Mouse (Mus musculus): Measurements from ENCODE around the gene Adam10. TPM values are rescaled to one million over a fixed set of nuclear protein-coding genes. Genes with fewer than 3 reads are reported as not detected.

Gene Adam10
- polyA plus RNA-seq, 1 experiment from 2014 or later = 59.1 TPM

GRCm38 (mm10) chr9:70706444-70706843 lies 27.6 kb downstream of the Adam10 start:
- no peaks in the 10 kb centered on the region for H3K27me3 ChIP-seq (ENCODE audit: control insufficient read depth, insufficient read depth, low read length)
- H3K27ac ChIP-seq (replicated peaks; ENCODE audit: low read depth, low read length) = no peak overlapping the region
- H3K36me3 ChIP-seq (ENCODE audit: control insufficient read depth, insufficient read depth, low read length) = 0 out of 2 replicates have a peak, but pooled peaks cover 3% of the 10 kb centered on the region
- no peaks in the 10 kb centered on the region for H3K4me1 ChIP-seq (ENCODE audit: control insufficient read depth, insufficient read depth, low read length)
- 100% methylated on average over 1 of the region's 1 CpGs for WGBS
- no peaks in the 10 kb centered on the region for H3K9me3 ChIP-seq (ENCODE audit: control insufficient read depth, low read length)
- H3K9ac ChIP-seq (replicated peaks; ENCODE audit: low read length) = no peak overlapping the region
- no peak overlapping the region for H3K4me2 ChIP-seq (ENCODE audit: low read length)
- no peak for ATAC-seq (ENCODE audit: low FRiP score, low TSS enrichment)
- H3K4me3 ChIP-seq (replicated peaks; ENCODE audit: low read depth, low read length) = no peak overlapping the region
- DNase-seq = no peak

GRCm38 (mm10) chr9:70729544-70729943 lies 50.7 kb downstream of the Adam10 start:
- H3K9ac ChIP-seq (replicated peaks; ENCODE audit: low read length) = no peak overlapping the region
- peak; percentile 12 for DNase-seq
- no peaks in the 10 kb centered on the region for H3K36me3 ChIP-seq (ENCODE audit: control insufficient read depth, insufficient read depth, low read length)
- no peak overlapping the region for H3K4me3 ChIP-seq (replicated peaks; ENCODE audit: low read depth, low read length)
- H3K4me1 ChIP-seq (ENCODE audit: control insufficient read depth, insufficient read depth, low read length) = 0 out of 2 replicates have a peak, but pooled peaks cover 7% of the 10 kb centered on the region
- H3K4me2 ChIP-seq (ENCODE audit: low read length) = no peak overlapping the region
- no peaks in the 10 kb centered on the region for H3K27me3 ChIP-seq (ENCODE audit: control insufficient read depth, insufficient read depth, low read length)
- no peak overlapping the region for H3K27ac ChIP-seq (replicated peaks; ENCODE audit: low read depth, low read length)
- no peaks in the 10 kb centered on the region for H3K9me3 ChIP-seq (ENCODE audit: control insufficient read depth, low read length)
- WGBS = 8% methylated on average over 2 of the region's 2 CpGs
- no peak for ATAC-seq (ENCODE audit: low FRiP score, low TSS enrichment)

DNA sequence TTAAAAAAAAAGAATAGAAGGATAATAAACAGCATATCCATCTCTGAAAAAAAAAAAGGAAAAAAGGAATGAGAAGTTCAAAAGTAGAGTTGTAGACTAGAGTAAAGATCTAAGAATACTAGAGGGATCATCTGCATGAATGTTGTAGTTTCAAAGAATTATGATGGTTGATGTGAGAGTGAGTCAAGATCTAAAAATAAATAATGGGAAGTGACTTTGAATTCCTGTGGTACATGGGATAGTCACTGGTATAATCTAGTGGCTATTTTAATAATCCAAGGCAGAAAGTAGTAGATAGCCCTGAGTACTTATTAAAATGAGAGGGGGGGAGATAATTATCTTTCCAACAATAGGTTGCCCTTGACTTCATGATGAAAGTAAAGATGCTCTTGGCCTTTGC lies 52.3 kb downstream of the Adam10 start:
- no peak for DNase-seq
- H3K4me1 ChIP-seq (ENCODE audit: control insufficient read depth, insufficient read depth, low read length) = 0 out of 2 replicates have a peak, but pooled peaks cover 7% of the 10 kb centered on the region

DNA sequence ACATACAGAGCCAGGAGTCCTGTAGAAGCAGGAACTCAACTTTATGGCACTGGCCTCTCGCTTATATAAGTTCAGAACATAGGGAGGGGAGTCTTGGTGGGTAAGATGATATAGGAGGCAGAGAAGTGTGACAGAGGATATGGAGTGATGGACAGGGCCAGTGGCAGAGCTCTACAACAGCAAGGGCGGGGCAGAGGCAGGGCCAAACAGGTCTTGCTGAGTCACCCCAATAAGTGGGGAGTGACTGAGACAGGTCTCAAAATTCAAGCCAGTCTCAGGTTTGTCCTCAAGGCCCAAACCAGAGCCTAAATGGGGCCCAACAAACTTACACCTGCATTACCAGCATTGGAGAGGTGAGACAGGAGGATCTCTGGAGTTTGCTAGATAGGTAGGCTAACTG lies 54.4 kb downstream of the Adam10 start:
- 0 out of 2 replicates have a peak, but pooled peaks cover 7% of the 10 kb centered on the region for H3K4me1 ChIP-seq (ENCODE audit: control insufficient read depth, insufficient read depth, low read length)
- no peaks in the 10 kb centered on the region for H3K36me3 ChIP-seq (ENCODE audit: control insufficient read depth, insufficient read depth, low read length)
- H3K27me3 ChIP-seq (ENCODE audit: control insufficient read depth, insufficient read depth, low read length) = no peaks in the 10 kb centered on the region
- no peak overlapping the region for H3K27ac ChIP-seq (replicated peaks; ENCODE audit: low read depth, low read length)
- ATAC-seq (ENCODE audit: low FRiP score, low TSS enrichment) (no peak), DNase-seq (no peak)
- no peak overlapping the region for H3K4me2 ChIP-seq (ENCODE audit: low read length)
- WGBS = 96% methylated on average over 2 of the region's 2 CpGs
- H3K4me3 ChIP-seq (replicated peaks; ENCODE audit: low read depth, low read length) = no peak overlapping the region
- no peak overlapping the region for H3K9ac ChIP-seq (replicated peaks; ENCODE audit: low read length)
- H3K9me3 ChIP-seq (ENCODE audit: control insufficient read depth, low read length) = no peaks in the 10 kb centered on the region

More for the DNA sequence above, 52.3 kb downstream of the Adam10 start:
- H3K9ac ChIP-seq (replicated peaks; ENCODE audit: low read length) = no peak overlapping the region
- H3K9me3 ChIP-seq (ENCODE audit: control insufficient read depth, low read length) = no peaks in the 10 kb centered on the region
- H3K27me3 ChIP-seq (ENCODE audit: control insufficient read depth, insufficient read depth, low read length) = no peaks in the 10 kb centered on the region
- no peak for ATAC-seq (ENCODE audit: low FRiP score, low TSS enrichment)
- no peak overlapping the region for H3K4me3 ChIP-seq (replicated peaks; ENCODE audit: low read depth, low read length)
- no peaks in the 10 kb centered on the region for H3K36me3 ChIP-seq (ENCODE audit: control insufficient read depth, insufficient read depth, low read length)
- H3K4me2 ChIP-seq (ENCODE audit: low read length) = no peak overlapping the region
- no peak overlapping the region for H3K27ac ChIP-seq (replicated peaks; ENCODE audit: low read depth, low read length)

GRCm38 (mm10) chr9:70739998-70740397 lies 61.2 kb downstream of the Adam10 start:
- no peaks in the 10 kb centered on the region for H3K4me1 ChIP-seq (ENCODE audit: control insufficient read depth, insufficient read depth, low read length)
- H3K27ac ChIP-seq (replicated peaks; ENCODE audit: low read depth, low read length) = no peak overlapping the region
- no peaks in the 10 kb centered on the region for H3K9me3 ChIP-seq (ENCODE audit: control insufficient read depth, low read length)
- DNase-seq = no peak
- 90% methylated on average over 5 of the region's 5 CpGs for WGBS
- no peak overlapping the region for H3K4me2 ChIP-seq (ENCODE audit: low read length)
- no peaks in the 10 kb centered on the region for H3K27me3 ChIP-seq (ENCODE audit: control insufficient read depth, insufficient read depth, low read length)
- ATAC-seq (ENCODE audit: low FRiP score, low TSS enrichment) = no peak
- no peak overlapping the region for H3K9ac ChIP-seq (replicated peaks; ENCODE audit: low read length)
- peaks cover 3% of the 10 kb centered on the region; the same call in 1 of the 2 replicates for H3K36me3 ChIP-seq (ENCODE audit: control insufficient read depth, insufficient read depth, low read length)
- H3K4me3 ChIP-seq (replicated peaks; ENCODE audit: low read depth, low read length) = no peak overlapping the region

GRCm38 (mm10) chr9:70751504-70752222 lies 72.9 kb downstream of the Adam10 start:
- no peak overlapping the region for H3K4me3 ChIP-seq (replicated peaks; ENCODE audit: low read depth, low read length)
- H3K9me3 ChIP-seq (ENCODE audit: control insufficient read depth, low read length) = no peaks in the 10 kb centered on the region
- no peaks in the 10 kb centered on the region for H3K4me1 ChIP-seq (ENCODE audit: control insufficient read depth, insufficient read depth, low read length)
- ATAC-seq (ENCODE audit: low FRiP score, low TSS enrichment) (no peak), DNase-seq (no peak)
- no peaks in the 10 kb centered on the region for H3K27me3 ChIP-seq (ENCODE audit: control insufficient read depth, insufficient read depth, low read length)
- peaks cover 44% of the 10 kb centered on the region for H3K36me3 ChIP-seq (ENCODE audit: control insufficient read depth, insufficient read depth, low read length)
- no peak overlapping the region for H3K27ac ChIP-seq (replicated peaks; ENCODE audit: low read depth, low read length)
- WGBS = 96% methylated on average over 3 of the region's 3 CpGs
- no peak overlapping the region for H3K9ac ChIP-seq (replicated peaks; ENCODE audit: low read length)
- H3K4me2 ChIP-seq (ENCODE audit: low read length) = no peak overlapping the region

DNA sequence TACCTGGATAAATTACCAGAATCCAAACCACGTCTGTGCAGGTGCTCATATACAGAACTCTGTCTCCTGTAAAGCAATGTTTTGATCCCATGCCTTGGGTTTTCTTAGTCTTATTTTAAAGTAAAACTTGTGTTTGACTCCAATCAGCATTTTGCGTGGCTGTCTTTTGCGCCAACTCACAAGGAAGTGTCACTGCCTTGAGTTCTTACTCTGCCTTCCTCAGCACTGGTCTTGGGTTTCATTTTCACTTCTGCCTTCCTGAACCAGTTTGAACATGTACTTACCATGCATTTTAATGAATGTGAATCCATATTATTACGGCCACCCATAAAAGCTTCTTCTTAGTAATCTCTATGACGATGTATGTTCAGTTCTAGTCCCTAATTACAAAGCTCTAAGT lies 82.2 kb downstream of the Adam10 start:
- ATAC-seq (ENCODE audit: low FRiP score, low TSS enrichment) (no peak), DNase-seq (no peak)
- Histone ChIP-seq H3K9ac (replicated peaks; ENCODE audit: low read length) (no peak overlapping the region), H3K4me3 (replicated peaks; ENCODE audit: low read depth, low read length) (no peak overlapping the region), H3K9me3 (ENCODE audit: control insufficient read depth, low read length) (no peaks in the 10 kb centered on the region), H3K27me3 (ENCODE audit: control insufficient read depth, insufficient read depth, low read length) (no peaks in the 10 kb centered on the region), H3K4me1 (ENCODE audit: control insufficient read depth, insufficient read depth, low read length) (no peaks in the 10 kb centered on the region), H3K4me2 (ENCODE audit: low read length) (no peak overlapping the region), H3K27ac (replicated peaks; ENCODE audit: low read depth, low read length) (no peak overlapping the region), H3K36me3 (ENCODE audit: control insufficient read depth, insufficient read depth, low read length) (peaks cover 35% of the 10 kb centered on the region)
- WGBS = 95% methylated on average over 5 of the region's 5 CpGs

DNA sequence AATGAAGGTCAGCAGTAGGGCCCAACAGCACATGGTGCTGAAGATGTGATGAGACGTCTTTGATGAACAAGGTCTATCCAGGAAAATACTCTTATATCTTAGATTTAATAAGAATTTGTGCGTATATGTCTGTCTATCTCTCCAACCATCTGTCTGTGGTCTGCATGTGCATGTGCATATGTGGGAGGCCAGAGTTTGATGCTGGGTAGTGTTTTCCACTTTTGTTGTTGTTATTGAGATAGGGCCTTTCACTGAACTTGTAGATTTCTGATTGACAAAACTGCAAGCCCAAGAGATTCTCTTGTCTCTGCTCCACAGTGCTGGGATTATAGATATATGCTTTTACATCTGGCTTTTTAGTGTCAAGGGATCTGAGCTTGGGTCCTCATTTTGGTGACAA lies 96.7 kb downstream of the Adam10 start:
- no peaks in the 10 kb centered on the region for H3K9me3 ChIP-seq (ENCODE audit: control insufficient read depth, low read length)
- WGBS = 97% methylated on average over 2 of the region's 2 CpGs

DNA sequence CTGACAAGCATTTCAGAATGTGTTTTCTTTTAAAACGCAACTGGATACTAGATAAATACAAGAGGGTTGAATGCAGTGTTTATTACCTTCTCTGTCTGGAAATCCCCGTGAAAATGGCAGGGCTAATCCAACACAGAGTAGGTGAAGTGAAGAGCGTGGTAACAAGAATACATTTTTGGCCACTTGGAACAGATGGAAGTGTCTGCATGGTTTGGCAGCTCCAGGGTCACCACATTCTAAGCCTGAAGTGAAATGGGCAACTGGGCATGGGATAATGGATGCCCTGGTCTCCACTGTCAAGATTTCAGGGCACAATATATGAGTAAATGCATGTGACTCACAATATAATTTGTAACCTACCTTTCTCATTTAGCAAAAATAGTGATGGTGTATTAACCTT lies 103.4 kb downstream of the Adam10 start:
- no peaks in the 10 kb centered on the region for H3K4me1 ChIP-seq (ENCODE audit: control insufficient read depth, insufficient read depth, low read length)
- WGBS = 78% methylated on average over 3 of the region's 3 CpGs
- peaks cover 15% of the 10 kb centered on the region; the same call in 1 of the 2 replicates for H3K36me3 ChIP-seq (ENCODE audit: control insufficient read depth, insufficient read depth, low read length)
- no peaks in the 10 kb centered on the region for H3K9me3 ChIP-seq (ENCODE audit: control insufficient read depth, low read length)
- no peak overlapping the region for H3K27ac ChIP-seq (replicated peaks; ENCODE audit: low read depth, low read length)
- no peak overlapping the region for H3K4me3 ChIP-seq (replicated peaks; ENCODE audit: low read depth, low read length)
- ATAC-seq (ENCODE audit: low FRiP score, low TSS enrichment) (no peak), DNase-seq (no peak)
- no peak overlapping the region for H3K4me2 ChIP-seq (ENCODE audit: low read length)
- no peaks in the 10 kb centered on the region for H3K27me3 ChIP-seq (ENCODE audit: control insufficient read depth, insufficient read depth, low read length)
- no peak overlapping the region for H3K9ac ChIP-seq (replicated peaks; ENCODE audit: low read length)

More for the DNA sequence above, 96.7 kb downstream of the Adam10 start:
- Histone ChIP-seq H3K4me1 (ENCODE audit: control insufficient read depth, insufficient read depth, low read length) (no peaks in the 10 kb centered on the region), H3K4me3 (replicated peaks; ENCODE audit: low read depth, low read length) (no peak overlapping the region), H3K36me3 (ENCODE audit: control insufficient read depth, insufficient read depth, low read length) (peaks cover 18% of the 10 kb centered on the region; the same call in 1 of the 2 replicates), H3K9ac (replicated peaks; ENCODE audit: low read length) (no peak overlapping the region), H3K27me3 (ENCODE audit: control insufficient read depth, insufficient read depth, low read length) (no peaks in the 10 kb centered on the region), H3K27ac (replicated peaks; ENCODE audit: low read depth, low read length) (no peak overlapping the region), H3K4me2 (ENCODE audit: low read length) (no peak overlapping the region)
- DNase-seq (no peak), ATAC-seq (ENCODE audit: low FRiP score, low TSS enrichment) (no peak)
